Mouse (Mus musculus): Measurements from ENCODE around the gene Tjp2.
"Not testable (repeated sequence)": the region's sequence is repeated elsewhere in the genome, so short reads cannot be mapped to it uniquely, and the experiment has no call there.

Gene Tjp2

DNA sequence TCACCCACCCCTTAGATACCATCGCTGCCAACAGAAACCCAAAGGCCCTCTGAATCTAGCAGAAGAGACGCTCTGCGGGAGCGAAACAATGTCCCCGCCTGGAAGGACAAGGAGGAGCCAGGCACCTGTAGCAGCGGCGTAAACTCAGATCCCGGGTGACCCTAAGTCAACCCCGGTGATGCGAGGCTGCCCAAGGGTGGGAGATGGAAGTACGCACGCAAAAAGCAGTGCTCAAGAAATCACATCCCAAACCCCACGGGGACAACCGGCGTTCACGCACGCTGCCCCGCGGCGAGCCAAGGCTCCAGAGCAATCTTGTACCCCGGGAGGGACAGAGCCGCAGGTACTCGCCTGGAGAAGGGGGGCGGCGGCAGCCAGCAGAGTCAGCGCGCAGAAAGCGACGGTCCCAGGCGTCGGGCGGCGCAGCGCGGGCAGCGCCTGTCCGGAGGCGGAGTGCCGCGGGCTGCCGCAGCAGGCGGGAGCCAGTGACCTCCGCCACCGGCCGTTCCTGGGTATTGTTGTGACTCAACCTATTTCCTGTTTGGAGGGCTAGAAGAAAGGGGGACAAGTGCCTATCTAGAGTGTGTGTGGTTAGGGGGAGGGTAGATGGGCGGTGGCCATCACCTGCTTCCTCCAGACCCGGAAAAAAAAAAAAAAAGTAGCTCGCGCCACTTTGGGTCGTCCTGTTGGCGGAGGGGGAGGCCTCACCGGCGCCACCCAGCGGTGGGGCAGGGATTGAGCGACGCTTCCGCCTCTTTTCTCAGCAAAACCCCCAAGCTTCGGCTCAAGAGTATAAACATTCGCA lies at the start of gene Tjp2:
Gene Tjp2 (minus strand): TSS at position 531 of the 805 bp plus-strand sequence.
- peak; percentile 63 to 89 for DNase-seq (ENCODE audit: inconsistent age in 2 of 2, low spot score in 1 of 2)

GRCm38 (mm10) chr19:24274281-24274680 lies 49.5 kb upstream of the Tjp2 start:
- DNase-seq (ENCODE audit: inconsistent age in 2 of 2, low spot score in 1 of 2): no peak

- peak; percentile 84 to 93 for DNase-seq (ENCODE audit: inconsistent age in 2 of 2, low spot score in 1 of 2)
Observed at GRCm38 (mm10) chr19:24271746-24272426, 47.1 kb upstream of the Tjp2 start.

DNA sequence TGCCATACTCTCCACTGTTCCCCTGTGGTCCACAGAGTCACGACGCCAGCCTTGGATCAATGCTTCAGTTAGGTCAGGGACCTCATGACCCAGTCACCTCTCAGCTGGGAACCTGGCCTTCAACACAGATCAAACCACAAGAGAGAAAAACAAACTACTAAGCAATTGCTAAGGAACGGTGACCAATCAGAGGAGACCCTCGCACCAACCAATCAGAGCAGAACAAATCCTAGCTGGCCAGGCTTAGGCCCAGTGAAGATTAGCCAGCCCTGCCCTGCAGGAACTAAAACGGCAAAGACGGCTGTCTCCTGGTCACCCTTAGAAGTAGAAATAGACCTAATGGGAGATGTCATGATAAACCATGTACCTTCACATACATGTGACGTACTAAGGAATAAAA lies 46.5 kb upstream of the Tjp2 start:
- DNase-seq (ENCODE audit: inconsistent age in 2 of 2, low spot score in 1 of 2): peak; percentile 64 to 85

DNA sequence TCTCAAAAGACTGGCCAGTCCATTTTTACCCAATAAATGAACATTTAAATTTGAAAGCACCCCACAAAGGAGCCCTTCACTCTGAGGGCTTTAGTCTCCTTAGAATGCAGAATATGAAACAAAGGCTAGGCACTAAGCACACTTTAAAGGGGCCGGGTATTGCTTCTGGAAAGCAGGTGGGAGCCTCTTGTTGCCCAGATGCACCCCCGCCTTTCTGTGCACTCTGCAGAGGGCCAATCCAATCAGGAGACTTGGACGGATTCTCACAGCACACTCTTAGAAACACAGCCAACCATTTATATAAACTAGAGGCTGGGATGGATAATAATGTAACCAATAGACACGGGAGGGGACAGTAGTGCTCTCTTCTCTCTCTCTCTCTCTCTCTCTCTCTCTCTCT lies 43.7 kb upstream of the Tjp2 start:
- DNase-seq (ENCODE audit: inconsistent age in 2 of 2, low spot score in 1 of 2): no peak

GRCm38 (mm10) chr19:24266046-24266830 lies 41.4 kb upstream of the Tjp2 start:
- DNase-seq (ENCODE audit: inconsistent age in 2 of 2, low spot score in 1 of 2): peak in 1 of 2 experiments; percentile 16

DNA sequence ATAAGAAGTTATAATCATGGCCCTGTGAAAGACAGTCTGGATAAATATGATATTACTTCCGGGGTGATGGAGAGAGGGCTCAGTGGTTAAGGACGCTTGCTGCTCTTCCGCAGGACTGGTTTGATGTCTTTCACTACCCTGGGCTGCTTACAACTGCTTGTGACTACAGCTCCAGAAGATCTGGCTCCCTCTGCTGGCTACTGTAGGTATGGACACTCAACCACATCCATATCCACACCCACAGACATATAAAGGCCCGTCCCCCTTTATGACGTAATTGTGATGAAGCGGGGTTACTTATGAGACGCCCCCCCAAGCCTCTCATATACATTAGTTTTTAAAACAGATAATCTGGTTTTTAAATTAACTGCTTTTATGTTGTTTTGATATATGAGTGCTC lies 40.2 kb upstream of the Tjp2 start:
- DNase-seq (ENCODE audit: inconsistent age in 2 of 2, low spot score in 1 of 2): peak; percentile 71 to 92

- no peak for DNase-seq (ENCODE audit: inconsistent age in 2 of 2, low spot score in 1 of 2)
Observed at GRCm38 (mm10) chr19:24262736-24263135, 37.9 kb upstream of the Tjp2 start.

DNA sequence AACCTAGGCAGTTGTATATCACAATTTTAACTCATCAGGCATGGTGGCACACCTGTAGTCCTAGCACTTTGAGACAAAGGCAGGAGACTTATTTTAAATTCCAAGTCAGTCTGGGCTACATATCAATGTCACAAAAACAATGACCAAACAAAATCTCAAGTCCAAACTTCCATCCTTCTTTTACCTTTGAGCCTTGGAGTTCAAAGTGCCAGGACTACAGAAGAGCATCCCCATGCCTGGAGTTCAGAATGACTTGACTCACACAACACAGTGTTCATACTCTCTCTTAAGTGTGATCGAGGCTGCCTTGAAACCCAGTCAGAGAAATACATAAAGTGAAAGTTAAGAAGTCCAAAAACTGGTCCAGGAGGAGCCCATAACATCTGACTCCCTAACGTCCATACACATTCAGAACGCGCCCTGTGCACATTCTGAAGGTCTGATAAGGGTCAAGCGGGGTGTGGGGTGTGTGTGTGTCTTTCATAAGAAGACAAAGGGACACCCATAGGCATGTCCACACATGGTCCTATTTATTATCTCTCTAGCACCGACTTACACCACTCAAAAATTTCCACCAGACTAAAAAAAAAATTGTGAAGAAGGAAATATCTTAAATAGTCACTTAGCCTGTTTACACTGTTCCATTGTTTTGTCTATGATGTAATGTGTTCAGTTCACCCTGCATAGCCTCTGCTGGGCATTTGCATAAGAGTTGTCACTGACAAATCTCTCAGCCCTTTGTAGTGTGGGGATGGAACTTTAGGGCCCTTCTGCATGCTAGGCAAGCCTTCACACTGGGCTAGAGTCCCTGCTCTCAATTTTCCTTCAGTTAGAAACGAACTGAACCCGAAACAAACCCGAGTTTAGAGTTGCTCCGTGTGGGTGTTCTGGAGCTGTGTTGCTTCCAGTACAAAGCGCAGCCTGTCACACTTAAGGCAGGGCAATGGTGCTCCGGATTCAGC lies 34.8 kb upstream of the Tjp2 start:
- no peak for DNase-seq (ENCODE audit: inconsistent age in 2 of 2, low spot score in 1 of 2)

- peak in 1 of 2 experiments; percentile 48 for DNase-seq (ENCODE audit: inconsistent age in 2 of 2, low spot score in 1 of 2)
Observed at GRCm38 (mm10) chr19:24258368-24258767, 33.5 kb upstream of the Tjp2 start.

- DNase-seq (ENCODE audit: inconsistent age in 2 of 2, low spot score in 1 of 2): no peak
Observed at GRCm38 (mm10) chr19:24257962-24258361, 33.1 kb upstream of the Tjp2 start.

- DNase-seq (ENCODE audit: inconsistent age in 2 of 2, low spot score in 1 of 2): no peak
Observed at GRCm38 (mm10) chr19:24253657-24254260, 28.9 kb upstream of the Tjp2 start.

- peak in 1 of 2 experiments; percentile 38 for DNase-seq (ENCODE audit: inconsistent age in 2 of 2, low spot score in 1 of 2)
Observed at GRCm38 (mm10) chr19:24251869-24252268, 27.0 kb upstream of the Tjp2 start.

GRCm38 (mm10) chr19:24243340-24243739 lies 18.5 kb upstream of the Tjp2 start:
- no peak for DNase-seq (ENCODE audit: inconsistent age in 2 of 2, low spot score in 1 of 2)

DNA sequence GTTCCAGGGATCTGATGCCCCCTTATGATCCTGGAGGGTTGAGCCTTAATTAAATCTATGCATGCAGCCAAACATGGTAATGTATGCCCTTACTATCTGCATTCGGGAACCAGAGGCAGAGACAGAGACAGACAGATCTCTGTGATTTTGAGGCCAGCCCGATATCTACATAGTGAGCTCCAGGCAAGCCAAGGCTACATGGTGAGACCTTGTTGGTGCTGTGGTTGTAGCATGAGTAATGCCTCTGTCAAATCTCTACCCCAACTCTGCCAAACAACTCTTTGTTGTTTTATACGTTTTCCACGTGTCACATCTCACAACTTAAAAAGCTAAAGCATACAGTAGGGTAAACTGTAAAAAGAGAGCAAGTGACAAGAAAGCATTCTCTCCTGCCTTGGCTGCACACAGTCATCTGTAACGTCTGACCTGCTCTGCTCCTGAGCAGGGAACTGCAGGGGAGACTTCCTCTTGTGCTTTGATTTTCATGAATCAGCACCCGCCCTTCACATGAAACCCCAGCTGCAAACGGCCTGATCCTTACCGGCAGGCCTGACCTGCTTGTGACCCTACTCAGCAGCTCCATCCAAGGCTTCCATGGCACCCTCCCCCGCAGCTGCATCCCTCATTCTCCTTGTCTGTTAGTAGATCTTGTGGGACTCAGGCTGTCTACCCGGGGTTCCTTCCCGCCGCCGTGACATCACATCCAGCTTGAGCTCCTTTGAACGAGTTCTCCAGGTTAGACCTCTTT lies 17.1 kb upstream of the Tjp2 start:
- peak in 1 of 2 experiments; percentile 75 for DNase-seq (ENCODE audit: inconsistent age in 2 of 2, low spot score in 1 of 2)

GRCm38 (mm10) chr19:24241271-24241670 lies 16.4 kb upstream of the Tjp2 start:
- DNase-seq (ENCODE audit: inconsistent age in 2 of 2, low spot score in 1 of 2): no peak

- no peak for DNase-seq (ENCODE audit: inconsistent age in 2 of 2, low spot score in 1 of 2)
Observed at GRCm38 (mm10) chr19:24238011-24238410, 13.2 kb upstream of the Tjp2 start.

GRCm38 (mm10) chr19:24232356-24232755 lies 7.5 kb upstream of the Tjp2 start:
- not testable (repeated sequence) for DNase-seq (ENCODE audit: inconsistent age in 2 of 2, low spot score in 1 of 2)

DNA sequence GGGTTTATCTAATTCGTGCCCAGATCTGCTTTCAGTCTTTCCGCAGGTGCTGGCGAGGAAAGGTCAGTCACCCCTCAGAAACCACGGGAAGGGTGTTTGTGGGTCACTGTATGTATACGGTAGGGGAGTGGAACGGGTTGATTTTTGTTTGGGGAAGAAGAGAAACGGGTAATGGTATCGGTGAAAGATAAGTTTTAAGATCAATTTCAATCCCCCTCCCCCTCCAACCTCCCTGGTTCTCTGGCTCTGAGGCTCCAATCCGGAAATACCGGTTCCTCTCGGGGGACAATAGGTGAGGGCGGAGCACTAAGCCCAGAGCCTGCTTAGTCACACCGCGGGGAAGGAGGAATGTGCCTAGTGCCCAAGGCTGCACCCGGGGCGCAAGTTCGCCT lies 471 bp upstream of the Tjp2 start:
- peak; percentile 48 to 80 for DNase-seq (ENCODE audit: inconsistent age in 2 of 2, low spot score in 1 of 2)
